In genomic region chr2:90932273-90932672, GRCm38 (mm10) we compare ENCODE assay signal across 22 mouse cellular contexts.
"Had no signal": no experiment of that assay in that cellular context is flagged by ENCODE, and none has a peak within 500 bp of the region (broad histone marks: within the 10 kb centered on the region; RNA-seq: fewer than 3 reads in every experiment).

No protein-coding gene starts in this region.

- H3K4me1 ChIP-seq: limb, embryonic 10.5 days; limb, embryonic 13.5 days; lung, embryonic 15.5 days; midbrain, embryonic 12.5 days; midbrain, embryonic 15.5 days; neural tube, embryonic 12.5 days; neural tube, embryonic 15.5 days; stomach, embryonic 15.5 days had no signal

- H3K4me2 ChIP-seq: limb, embryonic 13.5 days; lung, embryonic 15.5 days; midbrain, embryonic 12.5 days; midbrain, embryonic 15.5 days; neural tube, embryonic 12.5 days; neural tube, embryonic 15.5 days; stomach, embryonic 15.5 days had no signal

- H3K27me3 ChIP-seq: limb, embryonic 13.5 days; lung, embryonic 15.5 days; midbrain, embryonic 12.5 days; midbrain, embryonic 15.5 days; neural tube, embryonic 12.5 days; neural tube, embryonic 15.5 days; stomach, embryonic 15.5 days had no signal

- H3K9ac ChIP-seq: limb, embryonic 13.5 days; lung, embryonic 15.5 days; midbrain, embryonic 12.5 days; midbrain, embryonic 15.5 days; neural tube, embryonic 12.5 days; neural tube, embryonic 15.5 days; stomach, embryonic 15.5 days had no signal

- H3K4me3 ChIP-seq: limb, embryonic 10.5 days; limb, embryonic 13.5 days; lung, embryonic 15.5 days; midbrain, embryonic 12.5 days; midbrain, embryonic 15.5 days; neural tube, embryonic 12.5 days; neural tube, embryonic 15.5 days; stomach, embryonic 15.5 days had no signal

- DNase-seq: kidney, adult 18-20 months; kidney, adult 9 months; kidney, postnatal 14 days; kidney, postnatal 4 days; lung, adult 18-20 months; lung, postnatal 14 days; lung, postnatal 4 days; right cerebral cortex, adult 18-20 months; right cerebral cortex, postnatal 14 days; right cerebral cortex, postnatal 4 days; thymus, postnatal 36 days had no signal

- H3K9me3 ChIP-seq: limb, embryonic 10.5 days; limb, embryonic 13.5 days; lung, embryonic 15.5 days; midbrain, embryonic 12.5 days; midbrain, embryonic 15.5 days; neural tube, embryonic 12.5 days; neural tube, embryonic 15.5 days; stomach, embryonic 15.5 days had no signal

- H3K36me3 ChIP-seq: limb, embryonic 10.5 days; limb, embryonic 13.5 days; lung, embryonic 15.5 days; midbrain, embryonic 12.5 days; midbrain, embryonic 15.5 days; neural tube, embryonic 12.5 days; neural tube, embryonic 15.5 days; stomach, embryonic 15.5 days had no signal

- H3K27ac ChIP-seq: hindbrain, postnatal 0 days; limb, embryonic 10.5 days; limb, embryonic 13.5 days; lung, embryonic 15.5 days; midbrain, embryonic 12.5 days; midbrain, embryonic 15.5 days; neural tube, embryonic 12.5 days; neural tube, embryonic 15.5 days; stomach, embryonic 15.5 days had no signal

- ATAC-seq: hindbrain, postnatal 0 days; inflammation-experienced regulatory T-cells, adult 6 months; intestine, embryonic 16.5 days; midbrain, embryonic 15.5 days had no signal
